ENCODE assay signal across 7 mouse cellular contexts in genomic region chr11:17952791-17953190, GRCm38 (mm10). TPM values are rescaled to one million over a fixed set of nuclear protein-coding genes. Genes with fewer than 3 reads are reported as not detected.
DNase-seq lines count a peak whose midpoint lies in the region; ATAC-seq and TF ChIP-seq lines count a peak whose summit lies in the region.

No protein-coding gene starts in this region.

- no peaks in the 10 kb centered on the region for H3K36me3 ChIP-seq in testis, adult 2 months (ENCODE audit: control insufficient read depth, insufficient read depth, low read length)
- H3K36me3 ChIP-seq in embryonic facial prominence, embryonic 15.5 days = peaks cover 17% of the 10 kb centered on the region
- peaks cover 22% of the 10 kb centered on the region for H3K36me3 ChIP-seq in limb, embryonic 15.5 days

- peak overlapping the region; percentile 54 for H3K4me2 ChIP-seq in embryonic facial prominence, embryonic 15.5 days (replicated peaks)
- peak overlapping the region; percentile 46 for H3K4me2 ChIP-seq in limb, embryonic 15.5 days

- no peak for ATAC-seq in embryonic facial prominence, embryonic 15.5 days (ENCODE audit: insufficient number of reproducible peaks, low FRiP score, low TSS enrichment, low read depth)
- ATAC-seq in limb, embryonic 15.5 days (ENCODE audit: insufficient number of reproducible peaks, low FRiP score, low TSS enrichment, low read depth) = no peak

- H3K4me1 ChIP-seq in testis, adult 2 months (ENCODE audit: control insufficient read depth, insufficient read depth, low read length) = no peaks in the 10 kb centered on the region
- H3K4me1 ChIP-seq in embryonic facial prominence, embryonic 15.5 days = 0 out of 2 replicates have a peak, but pooled peaks cover 3% of the 10 kb centered on the region
- H3K4me1 ChIP-seq in limb, embryonic 15.5 days = peaks cover 2% of the 10 kb centered on the region; the same call in 1 of the 2 replicates

- peak overlapping the region; percentile 99 for H3K4me3 ChIP-seq in testis, adult 2 months (ENCODE audit: control insufficient read depth, low read depth, low read length)
- peak overlapping the region; percentile 83 for H3K4me3 ChIP-seq in embryonic facial prominence, embryonic 15.5 days (replicated peaks)
- H3K4me3 ChIP-seq in limb, embryonic 15.5 days = peak overlapping the region; percentile 80

- no peaks in the 10 kb centered on the region for H3K9me3 ChIP-seq in embryonic facial prominence, embryonic 15.5 days (replicated peaks)
- H3K9me3 ChIP-seq in limb, embryonic 15.5 days = no peaks in the 10 kb centered on the region

- WGBS in embryonic facial prominence, embryonic 15.5 days = 1% methylated on average over 3 of the region's 3 CpGs
- WGBS in limb, embryonic 15.5 days = under 1% methylated on average over 3 of the region's 3 CpGs

- peak overlapping the region; percentile 94; the same call in 1 of the 2 replicates for H3K9ac ChIP-seq in embryonic facial prominence, embryonic 15.5 days
- H3K9ac ChIP-seq in limb, embryonic 15.5 days = peak overlapping the region; percentile 82

- H3K27me3 ChIP-seq in testis, adult 2 months (ENCODE audit: control insufficient read depth, insufficient read depth, low read length) = no peaks in the 10 kb centered on the region
- no peaks in the 10 kb centered on the region for H3K27me3 ChIP-seq in embryonic facial prominence, embryonic 15.5 days
- H3K27me3 ChIP-seq in limb, embryonic 15.5 days = no peaks in the 10 kb centered on the region

- TF ChIP-seq CTCF in testis, adult 2 months (IDR thresholded peaks at IDR 0.05; ENCODE audit: control insufficient read depth, insufficient read depth, insufficient replicate concordance, low read depth, low read length) = no peak

- peak overlapping the region; percentile 98 for H3K27ac ChIP-seq in testis, adult 2 months (ENCODE audit: control insufficient read depth, insufficient read depth, low read depth, low read length)
- H3K27ac ChIP-seq in embryonic facial prominence, embryonic 15.5 days (replicated peaks) = peak overlapping the region; percentile 95
- no peak overlapping the region for H3K27ac ChIP-seq in limb, embryonic 15.5 days

- DNase-seq in testis, postnatal 10 days (ENCODE audit: low spot score) = no peak
- no peak for DNase-seq in natural killer cell, adult 2 months (ENCODE audit: low spot score in 2 of 2)
- no peak for DNase-seq in kidney, postnatal 10 days
- no peak for DNase-seq in spleen, adult 12 weeks (ENCODE audit: low spot score)

- TF ChIP-seq POLR2A in testis, adult 2 months (IDR thresholded peaks at IDR 0.05; ENCODE audit: control insufficient read depth, low read depth, low read length) = no peak

RNA-seq across cellular contexts. Expression of gene Etaa1, which starts 0.9 kb away (rescaled TPM):
- 0.70 and 0.93 TPM in 2 replicates for polyA plus RNA-seq in testis, adult 2 months (2012; rRNA removed)
- polyA plus RNA-seq in embryonic facial prominence, embryonic 15.5 days (2015; fragmentation: Nextera tagmentation; extraction: Ambion mirVana) = 9.6 and 10.2 TPM in 2 replicates
- polyA plus RNA-seq in limb, embryonic 15.5 days (2015; fragmentation: Nextera tagmentation; extraction: Ambion mirVana) = 7.8 and 8.4 TPM in 2 replicates
